Mouse (Mus musculus) gastrocnemius, adult 18-20 months (tissue): ENCODE data around the gene Gm49601. TPM values are rescaled to one million over a fixed set of nuclear protein-coding genes. Genes with fewer than 3 reads are reported as not detected.

Experiments used
- DNase-seq: peaks from one replicate; pipeline ENCODE4 v3.0.0; 2021; ENCODE audit warnings: low spot score
- long read RNA-seq, 2 experiments: library from polyadenylated mRNA; stranded (forward); transcript quantifications; one replicate each; pipeline ENCODE4 v2.0.0; 2021
- total RNA-seq, 2 experiments: library from RNA; stranded (reverse); gene quantifications; 2 replicates each; pipeline ENCODE4 v1.2.3; 2021

Gm49601 gene
- under 1 TPM in 1 of 2 experiments, not detected in 1; 0.47 TPM for total RNA-seq
- long read RNA-seq, experiment 1, result 0 reads
- long read RNA-seq, experiment 2, result 0 reads

- peak; percentile 77 for DNase-seq
Measured at GRCm38 (mm10) chr16:18626376-18626878, at the start of gene Gm49601. Gm49601 (minus strand) TSS chr16:18626427.

- no peak for DNase-seq
Measured at GRCm38 (mm10) chr16:18673005-18673404, 46.8 kb upstream of the Gm49601 start.

- DNase-seq, result no peak
Measured at GRCm38 (mm10) chr16:18672027-18672426, 45.8 kb upstream of the Gm49601 start.

GRCm38 (mm10) chr16:18669914-18670313 lies 43.7 kb upstream of the Gm49601 start:
- DNase-seq, result no peak

- no peak for DNase-seq
Measured at GRCm38 (mm10) chr16:18658597-18658996, 32.4 kb upstream of the Gm49601 start.

- no peak for DNase-seq
Measured at GRCm38 (mm10) chr16:18655372-18656098, 29.3 kb upstream of the Gm49601 start.

GRCm38 (mm10) chr16:18653290-18654160 lies 27.3 kb upstream of the Gm49601 start:
- no peak for DNase-seq

GRCm38 (mm10) chr16:18649126-18649525 lies 22.9 kb upstream of the Gm49601 start:
- DNase-seq, result no peak

GRCm38 (mm10) chr16:18645329-18645728 lies 19.1 kb upstream of the Gm49601 start:
- no peak for DNase-seq

- no peak for DNase-seq
Measured at GRCm38 (mm10) chr16:18644485-18644884, 18.3 kb upstream of the Gm49601 start.

- DNase-seq, result no peak
Measured at GRCm38 (mm10) chr16:18643406-18643998, 17.3 kb upstream of the Gm49601 start.

GRCm38 (mm10) chr16:18642897-18643296 lies 16.7 kb upstream of the Gm49601 start:
- no peak for DNase-seq

GRCm38 (mm10) chr16:18642291-18642690 lies 16.1 kb upstream of the Gm49601 start:
- no peak for DNase-seq

GRCm38 (mm10) chr16:18639382-18639929 lies 13.2 kb upstream of the Gm49601 start:
- DNase-seq, result no peak

- no peak for DNase-seq
Measured at GRCm38 (mm10) chr16:18638396-18638795, 12.2 kb upstream of the Gm49601 start.

GRCm38 (mm10) chr16:18636804-18637203 lies 10.6 kb upstream of the Gm49601 start:
- DNase-seq, result no peak

- no peak for DNase-seq
Measured at GRCm38 (mm10) chr16:18636401-18636800, 10.2 kb upstream of the Gm49601 start.

GRCm38 (mm10) chr16:18633333-18633732 lies 7.1 kb upstream of the Gm49601 start:
- DNase-seq, result no peak

GRCm38 (mm10) chr16:18632816-18633215 lies 6.6 kb upstream of the Gm49601 start:
- no peak for DNase-seq

- DNase-seq, result no peak
Measured at GRCm38 (mm10) chr16:18632059-18632458, 5.8 kb upstream of the Gm49601 start.

GRCm38 (mm10) chr16:18631141-18631540 lies 4.9 kb upstream of the Gm49601 start:
- no peak for DNase-seq

- no peak for DNase-seq
Measured at GRCm38 (mm10) chr16:18630291-18630690, 4.1 kb upstream of the Gm49601 start.
